Mouse (Mus musculus): ENCODE measurements at regions not wholly inside any gene's neighbourhood (a gene's known extent, or its start where the extent isn't known, plus 50 kb on each side); places are given as distances from the start of the nearest gene placed in this dataset.
A peak's percentile ranks its signal among the peaks of the same experiment; 100 is the strongest.
"Not testable (repeated sequence)": the region's sequence is repeated elsewhere in the genome, so short reads cannot be mapped to it uniquely, and the experiment has no call there.

- H3K4me2 ChIP-seq (ENCODE audit: low read length); ATAC-seq (replicated peaks; ENCODE audit: low FRiP score, low TSS enrichment, low read depth); H3K9ac ChIP-seq (ENCODE audit: low read length); H3K27ac ChIP-seq (ENCODE audit: low read depth); H3K4me3 ChIP-seq (ENCODE audit: low read depth, low read length); H3K36me3 ChIP-seq (ENCODE audit: control insufficient read depth, insufficient read depth, low read length); H3K27me3 ChIP-seq (replicated peaks; ENCODE audit: control insufficient read depth, insufficient read depth, low read length); DNase-seq (ENCODE audit: low spot score); H3K9me3 ChIP-seq (ENCODE audit: control insufficient read depth, low read length); H3K4me1 ChIP-seq (replicated peaks; ENCODE audit: control insufficient read depth, insufficient read depth, low read length): not testable (repeated sequence)
- WGBS = 90% methylated on average over 9 of the region's 9 CpGs
Measured at GRCm38 (mm10) chr3:7811301-7811700, 1191.1 kb upstream of the 1700008P02Rik start.

GRCm38 (mm10) chr3:7805121-7805520, 1184.9 kb upstream of the 1700008P02Rik start:
- DNase-seq (ENCODE audit: low spot score); H3K9ac ChIP-seq (ENCODE audit: low read length); H3K27me3 ChIP-seq (replicated peaks; ENCODE audit: control insufficient read depth, insufficient read depth, low read length); H3K4me3 ChIP-seq (ENCODE audit: low read depth, low read length); H3K9me3 ChIP-seq (ENCODE audit: control insufficient read depth, low read length); H3K4me1 ChIP-seq (replicated peaks; ENCODE audit: control insufficient read depth, insufficient read depth, low read length); H3K4me2 ChIP-seq (ENCODE audit: low read length); H3K36me3 ChIP-seq (ENCODE audit: control insufficient read depth, insufficient read depth, low read length); ATAC-seq (replicated peaks; ENCODE audit: low FRiP score, low TSS enrichment, low read depth); H3K27ac ChIP-seq (ENCODE audit: low read depth): not testable (repeated sequence)
- 64% methylated on average over 2 of the region's 2 CpGs for WGBS

DNA sequence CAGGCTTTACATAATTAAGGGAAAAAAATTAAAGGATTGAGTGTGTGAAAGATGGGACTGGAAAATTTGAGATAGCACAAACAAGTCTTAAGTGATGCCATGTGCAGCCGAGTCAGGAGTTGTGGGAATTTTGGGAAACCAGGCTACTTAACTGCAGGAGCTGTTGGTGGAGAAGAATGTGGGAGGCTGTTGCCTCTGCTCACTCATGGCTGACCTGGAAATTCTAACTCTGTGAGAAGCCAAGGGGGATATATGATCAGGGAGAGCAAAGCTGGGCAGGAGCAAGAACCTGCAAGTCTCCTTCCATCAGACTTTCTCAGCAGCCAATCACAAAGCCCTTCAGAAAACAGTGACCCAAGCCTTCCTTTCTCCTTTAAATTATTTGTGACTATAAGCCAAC, 1184.0 kb upstream of the 1700008P02Rik start:
- no peaks in the 10 kb centered on the region for H3K9me3 ChIP-seq (ENCODE audit: control insufficient read depth, low read length)
- no peak for ATAC-seq (replicated peaks; ENCODE audit: low FRiP score, low TSS enrichment, low read depth)
- H3K27ac ChIP-seq (ENCODE audit: low read depth) = no peak overlapping the region
- no peaks in the 10 kb centered on the region for H3K36me3 ChIP-seq (ENCODE audit: control insufficient read depth, insufficient read depth, low read length)
- no peaks in the 10 kb centered on the region for H3K4me1 ChIP-seq (replicated peaks; ENCODE audit: control insufficient read depth, insufficient read depth, low read length)
- 60% methylated on average over 1 of the region's 1 CpGs for WGBS
- no peaks in the 10 kb centered on the region for H3K27me3 ChIP-seq (replicated peaks; ENCODE audit: control insufficient read depth, insufficient read depth, low read length)
- no peak overlapping the region for H3K4me2 ChIP-seq (ENCODE audit: low read length)
- DNase-seq (ENCODE audit: low spot score) = no peak
- H3K4me3 ChIP-seq (ENCODE audit: low read depth, low read length) = no peak overlapping the region
- no peak overlapping the region for H3K9ac ChIP-seq (ENCODE audit: low read length)

- no peak for DNase-seq (ENCODE audit: low spot score)
- WGBS = 88% methylated on average over 4 of the region's 4 CpGs
Measured at GRCm38 (mm10) chr3:7799486-7799885, 1179.2 kb upstream of the 1700008P02Rik start.

GRCm38 (mm10) chr3:7787665-7788064, 1167.4 kb upstream of the 1700008P02Rik start:
- no peaks in the 10 kb centered on the region for H3K27me3 ChIP-seq (replicated peaks; ENCODE audit: control insufficient read depth, insufficient read depth, low read length)
- no peak overlapping the region for H3K4me3 ChIP-seq (ENCODE audit: low read depth, low read length)
- no peaks in the 10 kb centered on the region for H3K4me1 ChIP-seq (replicated peaks; ENCODE audit: control insufficient read depth, insufficient read depth, low read length)
- no peak for ATAC-seq (replicated peaks; ENCODE audit: low FRiP score, low TSS enrichment, low read depth)
- no peaks in the 10 kb centered on the region for H3K36me3 ChIP-seq (ENCODE audit: control insufficient read depth, insufficient read depth, low read length)
- 89% methylated on average over 5 of the region's 5 CpGs for WGBS
- no peak overlapping the region for H3K27ac ChIP-seq (ENCODE audit: low read depth)
- no peak overlapping the region for H3K4me2 ChIP-seq (ENCODE audit: low read length)
- H3K9me3 ChIP-seq (ENCODE audit: control insufficient read depth, low read length) = no peaks in the 10 kb centered on the region
- DNase-seq (ENCODE audit: low spot score) = no peak
- H3K9ac ChIP-seq (ENCODE audit: low read length) = no peak overlapping the region

More at GRCm38 (mm10) chr3:7799486-7799885, 1179.2 kb upstream of the 1700008P02Rik start:
- H3K4me1 ChIP-seq (replicated peaks; ENCODE audit: control insufficient read depth, insufficient read depth, low read length) = no peaks in the 10 kb centered on the region
- no peaks in the 10 kb centered on the region for H3K27me3 ChIP-seq (replicated peaks; ENCODE audit: control insufficient read depth, insufficient read depth, low read length)
- no peak overlapping the region for H3K9ac ChIP-seq (ENCODE audit: low read length)
- ATAC-seq (replicated peaks; ENCODE audit: low FRiP score, low TSS enrichment, low read depth) = no peak
- H3K27ac ChIP-seq (ENCODE audit: low read depth) = no peak overlapping the region
- H3K4me2 ChIP-seq (ENCODE audit: low read length) = no peak overlapping the region
- no peaks in the 10 kb centered on the region for H3K9me3 ChIP-seq (ENCODE audit: control insufficient read depth, low read length)
- H3K36me3 ChIP-seq (ENCODE audit: control insufficient read depth, insufficient read depth, low read length) = no peaks in the 10 kb centered on the region
- no peak overlapping the region for H3K4me3 ChIP-seq (ENCODE audit: low read depth, low read length)

GRCm38 (mm10) chr3:7785096-7785495, 1164.9 kb upstream of the 1700008P02Rik start:
- DNase-seq (ENCODE audit: low spot score) (no peak), ATAC-seq (replicated peaks; ENCODE audit: low FRiP score, low TSS enrichment, low read depth) (no peak)
- no peak overlapping the region for H3K27ac ChIP-seq (ENCODE audit: low read depth)
- no peaks in the 10 kb centered on the region for H3K36me3 ChIP-seq (ENCODE audit: control insufficient read depth, insufficient read depth, low read length)
- H3K4me3 ChIP-seq (ENCODE audit: low read depth, low read length) = no peak overlapping the region
- no peaks in the 10 kb centered on the region for H3K27me3 ChIP-seq (replicated peaks; ENCODE audit: control insufficient read depth, insufficient read depth, low read length)
- H3K4me1 ChIP-seq (replicated peaks; ENCODE audit: control insufficient read depth, insufficient read depth, low read length) = no peaks in the 10 kb centered on the region
- H3K9me3 ChIP-seq (ENCODE audit: control insufficient read depth, low read length) = no peaks in the 10 kb centered on the region
- WGBS = 90% methylated on average over 2 of the region's 2 CpGs
- H3K4me2 ChIP-seq (ENCODE audit: low read length) = no peak overlapping the region
- no peak overlapping the region for H3K9ac ChIP-seq (ENCODE audit: low read length)

DNA sequence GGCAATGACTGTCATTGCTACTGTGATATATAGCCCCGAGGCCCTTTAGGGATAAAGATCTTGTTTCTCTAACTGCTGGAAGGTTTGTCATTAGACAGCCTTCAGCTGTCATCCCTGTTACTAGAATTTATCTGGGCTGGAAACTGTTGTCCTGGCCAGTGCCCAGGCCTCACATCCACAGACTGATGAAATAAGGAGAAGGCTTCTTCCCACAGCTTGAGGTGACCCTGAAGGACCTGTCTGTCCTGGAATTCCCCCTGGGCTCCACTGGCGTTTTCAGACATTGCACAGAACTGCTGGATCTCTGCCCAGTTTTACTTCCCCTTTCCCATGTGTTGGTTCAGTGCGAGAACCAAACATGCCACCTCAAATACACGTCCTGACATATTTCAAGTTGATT, 1135.2 kb upstream of the 1700008P02Rik start:
- no peak overlapping the region for H3K9ac ChIP-seq (ENCODE audit: low read length)
- DNase-seq (ENCODE audit: low spot score) (peak; percentile 55), ATAC-seq (replicated peaks; ENCODE audit: low FRiP score, low TSS enrichment, low read depth) (0 out of 2 replicates have a peak, but pooled peaks have one; percentile 12)
- H3K27ac ChIP-seq (ENCODE audit: low read depth) = no peak overlapping the region
- no peaks in the 10 kb centered on the region for H3K36me3 ChIP-seq (ENCODE audit: control insufficient read depth, insufficient read depth, low read length)
- H3K4me3 ChIP-seq (ENCODE audit: low read depth, low read length) = no peak overlapping the region
- H3K4me1 ChIP-seq (replicated peaks; ENCODE audit: control insufficient read depth, insufficient read depth, low read length) = no peaks in the 10 kb centered on the region
- H3K27me3 ChIP-seq (replicated peaks; ENCODE audit: control insufficient read depth, insufficient read depth, low read length) = no peaks in the 10 kb centered on the region
- 39% methylated on average over 4 of the region's 4 CpGs for WGBS
- H3K4me2 ChIP-seq (ENCODE audit: low read length) = no peak overlapping the region
- H3K9me3 ChIP-seq (ENCODE audit: control insufficient read depth, low read length) = no peaks in the 10 kb centered on the region

DNA sequence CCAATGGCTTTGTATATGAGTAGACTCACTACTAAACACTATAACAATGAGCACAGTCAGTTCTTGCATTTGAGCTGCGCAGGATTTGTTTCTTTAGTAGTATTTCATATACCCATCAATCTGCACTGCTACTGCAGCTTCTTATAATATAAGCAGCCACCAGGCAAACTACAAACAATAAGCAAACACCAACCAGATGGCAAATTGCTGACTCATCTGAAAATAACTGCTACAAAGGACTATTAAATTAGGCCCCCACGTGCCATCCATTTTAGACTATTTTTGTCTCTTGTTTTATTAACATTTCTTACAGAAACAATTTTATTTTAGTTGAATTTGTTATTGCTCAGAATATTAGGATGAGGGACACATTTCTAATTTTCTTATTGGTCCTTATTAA, 1093.5 kb upstream of the 1700008P02Rik start:
- no peak overlapping the region for H3K9ac ChIP-seq (ENCODE audit: low read length)
- H3K27me3 ChIP-seq (replicated peaks; ENCODE audit: control insufficient read depth, insufficient read depth, low read length) = no peaks in the 10 kb centered on the region
- H3K36me3 ChIP-seq (ENCODE audit: control insufficient read depth, insufficient read depth, low read length) = no peaks in the 10 kb centered on the region
- DNase-seq (ENCODE audit: low spot score) (no peak), ATAC-seq (replicated peaks; ENCODE audit: low FRiP score, low TSS enrichment, low read depth) (no peak)
- H3K4me1 ChIP-seq (replicated peaks; ENCODE audit: control insufficient read depth, insufficient read depth, low read length) = no peaks in the 10 kb centered on the region
- no peak overlapping the region for H3K4me2 ChIP-seq (ENCODE audit: low read length)
- 94% methylated on average over 2 of the region's 2 CpGs for WGBS
- no peak overlapping the region for H3K4me3 ChIP-seq (ENCODE audit: low read depth, low read length)
- no peak overlapping the region for H3K27ac ChIP-seq (ENCODE audit: low read depth)
- no peaks in the 10 kb centered on the region for H3K9me3 ChIP-seq (ENCODE audit: control insufficient read depth, low read length)

DNA sequence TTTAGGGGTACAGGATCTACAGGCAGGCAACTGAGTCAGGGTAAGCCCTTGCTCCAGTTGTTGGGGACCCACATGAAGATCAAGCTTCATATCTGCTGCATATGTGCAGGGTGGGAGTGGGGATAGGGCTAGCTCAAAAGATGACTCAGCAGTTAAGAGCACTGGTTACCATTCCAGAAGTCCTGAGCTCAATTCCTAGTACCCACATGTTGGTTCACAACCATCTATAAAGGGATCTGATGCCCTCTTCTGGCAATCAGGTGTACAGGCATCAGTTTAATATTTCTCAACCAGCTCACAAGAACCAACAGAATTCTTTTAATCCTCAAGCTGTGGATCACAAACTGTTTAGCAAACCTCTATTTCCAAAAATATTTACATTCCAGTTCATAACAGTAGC, 1092.9 kb upstream of the 1700008P02Rik start:
- Histone ChIP-seq H3K9me3 (ENCODE audit: control insufficient read depth, low read length) (no peaks in the 10 kb centered on the region), H3K27me3 (replicated peaks; ENCODE audit: control insufficient read depth, insufficient read depth, low read length) (no peaks in the 10 kb centered on the region), H3K4me1 (replicated peaks; ENCODE audit: control insufficient read depth, insufficient read depth, low read length) (no peaks in the 10 kb centered on the region), H3K27ac (ENCODE audit: low read depth) (no peak overlapping the region), H3K4me3 (ENCODE audit: low read depth, low read length) (no peak overlapping the region), H3K36me3 (ENCODE audit: control insufficient read depth, insufficient read depth, low read length) (no peaks in the 10 kb centered on the region), H3K9ac (ENCODE audit: low read length) (no peak overlapping the region), H3K4me2 (ENCODE audit: low read length) (no peak overlapping the region)
- ATAC-seq (replicated peaks; ENCODE audit: low FRiP score, low TSS enrichment, low read depth) = no peak
- DNase-seq (ENCODE audit: low spot score) = no peak
